Mouse (Mus musculus) spleen, embryonic (tissue): Measurements from ENCODE around the gene Eng.

Experiments used
- CTCF ChIA-PET: fragments of 350-600 bp; sonication (Branson Sonifier 250); formaldehyde crosslinking; loops from one replicate; lab custom pipeline; 2022; lab: Charles Lee

Gene Eng

DNA sequence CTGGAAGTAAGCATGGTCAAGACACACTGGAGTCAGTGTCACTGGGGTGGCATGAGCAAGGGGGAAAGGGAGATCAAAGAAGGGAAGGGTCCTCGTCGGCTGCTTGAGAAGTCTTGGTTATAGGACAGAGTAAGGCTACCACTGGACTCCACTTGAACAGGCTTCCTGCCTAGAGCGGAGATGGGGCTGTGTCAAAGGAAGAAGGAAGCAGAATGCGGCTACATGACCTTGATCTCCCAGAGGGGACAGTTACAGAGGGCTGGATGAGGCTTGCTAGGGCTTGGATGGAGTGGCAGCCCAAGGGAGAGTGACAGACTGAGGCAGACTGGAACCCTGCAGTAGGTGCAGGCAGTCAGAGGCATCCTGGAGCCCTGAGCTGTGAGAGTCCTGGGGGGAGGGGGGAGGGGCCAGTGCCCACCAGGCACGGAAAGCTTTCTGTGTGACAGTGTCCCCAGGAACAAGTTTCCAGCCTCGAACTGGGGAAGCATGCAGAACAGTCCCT lies 5.8 kb upstream of the Eng start:
- CTCF ChIA-PET, result no interaction called here

DNA sequence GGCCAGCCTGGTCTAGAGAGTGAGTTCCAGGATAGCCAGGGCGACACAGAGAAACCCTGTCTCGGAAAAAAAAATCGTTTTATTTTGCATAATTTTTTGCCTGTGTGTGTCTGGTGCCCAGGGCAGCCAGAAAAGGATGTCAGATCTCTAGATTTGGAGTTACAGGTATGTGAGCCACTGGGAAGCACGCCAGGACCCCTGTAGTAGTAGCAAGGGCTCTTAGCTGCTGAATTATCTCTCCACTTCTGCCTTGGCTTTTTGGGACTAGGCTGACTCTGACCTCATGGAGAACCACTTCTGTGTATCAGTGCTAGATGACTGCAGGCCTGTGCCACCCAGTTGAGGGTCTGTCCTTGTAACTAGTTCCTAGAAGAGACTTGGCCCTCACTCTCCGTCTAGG lies 4.6 kb upstream of the Eng start:
- CTCF ChIA-PET, result no interaction called here

DNA sequence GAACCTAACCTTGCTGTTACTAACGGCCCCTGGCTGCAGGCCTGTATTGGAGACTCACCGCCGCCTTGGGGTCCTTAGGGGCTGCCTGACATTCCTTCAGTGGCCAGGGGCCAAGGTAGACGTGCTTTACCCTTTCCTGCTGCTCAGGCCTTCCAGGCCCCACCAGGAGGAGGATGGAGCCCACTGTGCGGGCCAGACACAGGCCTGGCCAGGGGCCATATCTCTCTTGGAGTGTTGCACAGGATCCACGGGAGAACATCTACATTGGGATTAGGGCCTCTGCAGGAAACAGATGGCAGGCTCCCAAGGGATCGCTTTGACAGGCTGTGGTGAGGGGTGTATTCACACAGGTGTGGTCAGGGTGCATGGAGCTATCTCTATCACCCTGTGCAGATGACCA lies 3.6 kb upstream of the Eng start:
- CTCF ChIA-PET, result no interaction called here

DNA sequence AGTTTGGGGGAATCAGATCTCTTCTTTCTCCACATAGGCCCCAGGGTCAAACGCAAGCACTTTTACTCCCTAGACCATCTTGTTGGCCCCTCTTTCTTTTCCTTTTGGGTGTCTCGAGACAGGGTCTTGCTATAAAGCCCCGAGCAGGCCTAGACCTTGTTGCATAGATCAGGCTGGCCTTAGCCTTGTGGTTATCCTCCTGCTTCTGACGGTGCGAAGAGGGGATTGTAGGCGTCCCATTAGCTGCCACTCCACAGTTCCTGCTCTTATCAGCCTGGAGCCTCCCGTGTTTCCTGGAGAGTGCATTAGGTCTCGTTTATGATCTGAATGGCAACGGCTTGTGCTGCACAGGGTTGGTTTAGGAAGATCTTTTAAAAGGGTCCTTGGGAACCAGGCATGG lies 2.3 kb upstream of the Eng start:
- CTCF ChIA-PET, result no interaction called here

DNA sequence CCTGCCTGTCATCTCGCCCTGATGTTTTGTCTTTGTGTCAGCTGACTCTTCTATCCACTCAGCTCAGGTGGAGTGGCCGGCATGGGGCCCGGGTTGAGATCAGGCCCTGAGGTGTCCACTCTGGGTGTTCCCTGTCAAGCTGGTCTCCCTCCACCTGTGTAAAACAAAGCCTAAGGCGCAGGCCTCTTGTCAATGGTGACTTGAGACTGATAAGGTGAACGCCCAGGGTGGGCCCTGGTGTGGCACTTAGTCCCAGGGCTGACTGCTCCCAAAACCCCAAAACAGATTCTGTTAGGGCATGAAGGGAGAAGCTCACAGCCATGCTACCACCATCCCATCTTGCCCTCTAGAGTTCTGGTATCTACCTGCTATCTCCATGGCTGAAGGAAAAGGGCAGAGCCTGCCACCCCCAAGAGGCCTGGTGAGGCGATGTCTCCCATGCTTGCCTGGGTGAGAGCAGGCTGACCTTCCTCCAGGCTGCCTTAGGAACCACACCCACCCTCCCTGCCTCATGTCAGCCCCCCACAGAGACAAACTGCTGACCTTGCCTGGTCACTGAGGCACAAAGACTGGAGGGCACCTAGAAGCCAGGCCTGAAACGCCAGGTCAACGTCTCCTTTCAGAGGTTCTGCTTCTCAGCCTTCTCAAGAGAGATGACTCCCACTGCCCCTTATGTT lies 1.5 kb upstream of the Eng start:
- CTCF ChIA-PET, result no interaction called here

DNA sequence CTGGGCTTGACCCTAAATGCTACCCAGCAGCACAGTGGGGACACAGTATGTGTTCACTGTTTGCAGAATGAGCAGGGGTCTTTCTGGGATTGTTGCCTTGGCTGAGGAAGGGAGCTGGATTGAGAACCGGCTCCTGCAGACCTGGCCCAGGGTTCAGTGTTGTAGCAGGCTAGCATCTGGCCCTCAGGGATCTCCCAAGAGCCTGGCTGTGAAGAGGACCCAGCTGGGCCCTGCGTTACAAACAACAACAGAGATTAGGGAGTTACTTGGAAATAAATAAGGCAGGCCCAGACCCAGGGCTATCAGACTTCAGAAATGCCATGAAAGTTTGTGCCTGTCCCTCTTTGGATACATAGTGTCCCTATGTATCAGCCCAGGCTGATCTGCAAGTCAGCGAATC lies 748 bp upstream of the Eng start:
- CTCF ChIA-PET, result no interaction called here

DNA sequence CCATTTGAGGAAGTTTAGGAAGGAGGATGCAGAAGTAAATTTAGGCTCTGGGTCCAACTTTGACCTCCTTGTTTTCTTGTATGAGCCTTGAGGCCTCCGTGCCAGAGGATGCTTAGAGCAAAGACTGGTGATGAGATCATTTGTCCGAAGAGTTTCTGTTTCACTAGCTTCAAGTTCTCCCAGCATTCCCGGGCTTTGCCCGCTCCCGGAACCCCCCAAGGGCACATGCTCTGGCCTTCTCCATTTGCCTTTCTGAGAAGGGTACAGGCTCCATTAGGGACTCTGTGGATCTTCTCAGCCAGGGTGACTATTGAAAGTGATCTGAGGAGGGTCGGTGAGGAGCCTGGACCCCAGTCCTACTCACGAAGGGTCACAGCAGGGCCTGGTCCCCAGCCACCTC lies 971 bp downstream of the Eng start:
- CTCF ChIA-PET, result interaction anchor here (0.6 kb wide), 1 partner anchor 18 kb away, joined by 3 read pairs; no protein-coding TSS in a partner anchor

DNA sequence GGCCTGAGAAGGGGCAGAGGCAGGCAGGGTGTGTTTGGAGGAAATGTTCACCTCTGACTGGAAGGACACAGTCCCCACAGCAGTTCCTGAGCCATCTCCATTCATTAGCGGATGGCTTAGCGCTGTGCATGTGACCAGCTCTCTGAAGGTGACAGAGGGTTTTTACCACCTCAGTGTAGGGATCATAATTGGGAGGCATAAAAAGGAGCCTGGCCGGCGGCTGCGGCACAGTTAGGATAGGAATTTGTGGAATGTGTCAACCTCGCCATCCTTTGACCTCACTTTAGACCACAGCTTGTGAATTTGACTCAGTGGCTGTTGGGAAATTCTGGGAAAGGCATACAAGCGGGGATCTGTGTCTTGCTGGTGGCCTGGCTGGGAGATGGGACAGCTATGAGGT lies 7.4 kb downstream of the Eng start:
- CTCF ChIA-PET, result no interaction called here

DNA sequence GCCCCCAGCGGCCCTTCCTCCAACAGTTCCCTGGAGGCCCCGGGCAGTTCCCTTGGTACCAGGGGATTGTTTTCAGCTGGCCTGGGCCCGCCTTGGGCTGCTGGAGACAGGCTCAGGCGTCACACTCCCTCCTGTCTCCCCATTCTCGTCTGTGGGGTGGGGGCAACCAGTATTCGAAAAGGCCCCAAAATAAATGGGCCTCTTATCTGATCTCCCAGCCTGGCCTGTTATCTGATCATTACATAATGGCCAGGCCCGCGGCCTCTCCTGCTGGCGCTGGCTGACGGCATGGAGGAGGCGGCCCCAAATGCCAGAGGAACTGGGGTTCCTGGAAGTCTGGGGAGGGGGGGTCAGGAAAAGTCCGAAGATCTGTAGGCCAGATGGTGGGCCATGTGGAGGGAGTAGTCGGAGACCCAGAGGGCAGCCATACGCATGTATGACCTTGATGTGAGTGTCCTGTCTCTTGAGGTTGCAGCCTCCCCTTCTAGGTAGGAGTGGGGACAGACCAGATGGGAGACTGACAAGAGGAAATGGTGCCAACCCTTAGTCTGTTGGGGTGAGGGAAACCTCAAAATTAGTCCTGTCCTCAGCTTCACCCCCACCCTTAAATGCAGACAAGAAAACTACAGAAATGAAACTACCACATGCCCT lies 8.5 kb downstream of the Eng start:
- CTCF ChIA-PET, result interaction anchor here (0.5 kb wide), 1 partner anchor 229 kb away, joined by 7 read pairs; no protein-coding TSS in a partner anchor

DNA sequence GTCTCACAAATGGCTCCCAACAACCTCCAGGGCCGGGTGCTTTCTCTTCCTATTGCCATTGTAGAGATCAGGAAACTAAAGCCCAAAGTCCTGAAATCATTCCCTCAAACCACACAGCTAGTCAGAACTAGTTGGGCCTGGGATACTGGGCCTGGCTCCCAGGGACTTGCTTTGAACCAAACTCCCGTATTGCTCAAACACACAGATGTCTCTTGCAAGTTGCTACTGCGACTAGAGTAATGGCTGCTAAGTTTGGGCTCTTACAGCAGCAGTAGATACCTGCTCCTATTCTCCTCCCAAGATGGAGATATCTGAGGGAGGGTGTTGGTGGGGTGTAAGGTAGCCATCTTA lies 9.0 kb downstream of the Eng start:
- CTCF ChIA-PET, result no interaction called here

DNA sequence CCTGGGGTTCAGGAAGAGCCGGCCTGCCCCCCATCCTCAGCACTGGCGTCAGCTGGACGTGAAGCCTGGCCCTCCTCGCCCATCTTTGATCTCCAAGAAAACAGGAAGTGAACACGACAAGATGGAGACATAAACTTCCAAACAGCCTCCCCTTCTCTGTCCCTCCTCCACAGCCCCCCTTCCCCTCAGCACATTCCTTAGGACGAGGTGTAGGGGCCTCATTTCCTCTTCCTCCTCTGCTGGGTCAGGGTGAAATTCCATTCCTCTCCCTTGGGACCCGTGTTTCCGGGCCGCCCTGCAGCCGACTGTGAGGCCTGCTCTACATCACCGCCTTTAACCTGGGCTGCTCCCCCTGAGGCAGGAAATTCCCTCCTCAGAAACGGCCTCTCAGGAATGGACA lies 9.4 kb downstream of the Eng start:
- CTCF ChIA-PET, result no interaction called here

DNA sequence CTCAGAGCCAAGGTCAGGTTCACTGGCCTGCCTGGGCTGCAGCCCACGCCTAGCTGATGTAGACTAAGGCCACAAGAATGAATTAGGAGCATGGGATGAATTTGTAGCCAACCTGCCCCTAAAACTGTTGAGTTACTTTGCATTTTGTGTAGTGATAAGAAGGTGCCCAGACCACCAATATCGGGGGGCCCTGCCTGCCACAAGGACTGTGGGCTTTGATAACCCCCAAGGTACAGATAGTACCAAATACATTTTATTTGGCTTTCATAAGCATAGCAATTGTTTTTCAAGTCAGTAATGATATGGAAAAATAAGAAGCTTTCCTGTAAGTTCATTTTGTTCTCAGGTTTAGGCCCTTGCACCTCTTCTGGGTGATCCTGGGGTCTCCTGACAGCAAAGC lies 12.5 kb downstream of the Eng start:
- CTCF ChIA-PET, result no interaction called here

DNA sequence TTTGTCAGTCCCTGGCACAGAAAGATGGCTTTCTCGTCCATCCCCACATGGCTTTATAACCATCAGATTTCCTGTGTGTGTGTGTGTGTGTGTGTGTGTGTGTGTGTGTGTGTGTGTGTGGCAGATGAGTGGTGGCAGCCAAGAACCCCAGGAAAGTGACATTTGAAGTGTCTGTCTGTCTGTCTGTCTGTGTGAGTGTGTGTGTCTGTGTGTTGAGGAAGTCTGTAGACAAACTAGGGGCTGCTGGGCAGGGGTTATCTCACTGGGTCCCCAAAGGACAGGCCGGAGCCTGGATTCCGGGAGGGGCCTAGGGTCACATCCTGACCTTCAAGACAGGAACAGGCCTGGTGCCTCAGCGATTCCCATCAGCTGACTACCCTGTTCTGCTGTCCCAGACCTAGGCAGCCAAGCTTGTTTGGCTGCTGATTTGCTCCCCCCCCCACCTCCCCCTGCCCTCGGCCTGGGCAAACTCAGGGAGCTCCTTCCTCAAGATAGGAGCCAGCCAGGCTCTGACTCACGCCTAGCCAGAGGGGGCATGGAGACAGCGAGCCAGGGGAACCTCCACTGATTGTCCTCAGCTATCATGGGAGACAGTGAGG lies 15.2 kb downstream of the Eng start:
- CTCF ChIA-PET, result no interaction called here

DNA sequence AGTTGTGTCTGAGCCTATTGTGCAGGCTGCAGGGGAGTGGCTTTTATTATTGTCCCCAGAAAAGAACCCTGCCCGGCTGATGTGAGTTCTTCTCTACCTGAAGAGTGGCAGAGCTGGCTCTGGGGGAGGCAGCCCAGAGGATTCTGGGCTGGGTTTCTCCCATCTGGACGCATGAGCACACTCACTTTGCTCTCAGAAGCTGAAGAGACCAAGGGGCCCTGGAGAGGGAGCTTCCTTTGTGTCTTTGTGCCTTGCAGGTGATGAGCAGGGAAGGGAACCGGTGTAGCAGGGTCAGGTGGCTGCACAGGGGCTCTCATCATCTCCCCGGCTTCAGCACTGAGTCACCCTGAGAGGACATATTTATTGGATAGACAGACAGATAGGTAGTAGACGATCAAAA lies 15.9 kb downstream of the Eng start:
- CTCF ChIA-PET, result no interaction called here

DNA sequence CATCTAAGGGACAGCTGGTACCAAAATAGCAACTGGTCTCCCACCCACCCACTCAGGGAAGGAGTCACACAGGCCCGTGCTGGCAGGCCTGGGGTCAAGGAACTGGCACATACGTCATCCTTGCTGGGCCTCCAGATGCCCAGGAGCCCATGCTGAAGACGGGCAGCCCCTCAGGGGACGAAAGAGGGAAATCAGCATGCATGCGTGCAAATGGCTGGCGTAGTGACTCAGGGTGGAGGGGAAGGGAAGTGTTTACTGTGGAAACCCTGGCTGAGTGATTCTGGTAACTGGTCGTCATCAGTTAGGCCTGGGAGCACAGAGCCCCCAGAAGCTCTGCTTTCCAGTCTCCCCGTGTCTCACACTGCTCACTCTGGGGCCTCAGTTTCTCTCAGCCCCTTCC lies 18.9 kb downstream of the Eng start:
- CTCF ChIA-PET, result no interaction called here

DNA sequence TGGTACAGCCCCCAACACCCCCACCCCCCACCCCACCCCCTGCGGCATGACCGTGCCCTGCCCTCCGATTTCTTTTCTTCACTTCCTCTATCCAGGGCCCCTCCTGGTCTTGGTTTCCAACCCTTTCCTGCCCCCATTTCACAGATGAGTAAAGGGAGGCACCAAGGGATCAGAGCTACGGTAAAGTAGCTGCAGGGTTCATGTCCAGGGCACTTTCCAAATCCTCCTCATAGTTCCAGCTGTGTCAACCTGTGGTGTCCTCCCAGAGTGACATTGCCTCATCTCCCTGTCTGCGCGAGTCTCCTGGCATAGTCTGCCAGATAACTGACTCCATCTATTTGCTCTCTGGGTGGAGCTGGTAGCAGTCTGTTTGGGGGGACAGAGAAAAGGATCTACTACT lies 19.5 kb downstream of the Eng start:
- CTCF ChIA-PET, result no interaction called here

DNA sequence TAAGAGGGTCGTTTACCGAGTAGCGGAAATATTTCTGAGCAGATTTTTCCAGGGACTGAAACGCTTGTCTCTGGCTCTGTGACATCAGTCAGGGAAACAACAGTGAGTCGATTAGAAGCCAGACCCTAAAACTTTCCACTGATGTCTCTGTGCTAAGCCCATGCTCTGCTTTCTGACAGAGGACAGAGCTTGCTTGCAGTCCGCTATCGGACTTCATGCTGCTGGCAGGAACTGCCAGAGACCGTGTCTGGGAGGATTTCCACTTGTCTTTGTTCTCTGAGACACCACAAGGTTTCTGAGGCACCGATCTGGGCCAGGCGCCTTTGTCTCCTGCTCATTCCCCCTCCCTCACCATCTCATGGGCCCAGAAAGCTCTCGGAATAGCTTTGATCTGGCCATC lies 21.4 kb downstream of the Eng start:
- CTCF ChIA-PET, result no interaction called here

DNA sequence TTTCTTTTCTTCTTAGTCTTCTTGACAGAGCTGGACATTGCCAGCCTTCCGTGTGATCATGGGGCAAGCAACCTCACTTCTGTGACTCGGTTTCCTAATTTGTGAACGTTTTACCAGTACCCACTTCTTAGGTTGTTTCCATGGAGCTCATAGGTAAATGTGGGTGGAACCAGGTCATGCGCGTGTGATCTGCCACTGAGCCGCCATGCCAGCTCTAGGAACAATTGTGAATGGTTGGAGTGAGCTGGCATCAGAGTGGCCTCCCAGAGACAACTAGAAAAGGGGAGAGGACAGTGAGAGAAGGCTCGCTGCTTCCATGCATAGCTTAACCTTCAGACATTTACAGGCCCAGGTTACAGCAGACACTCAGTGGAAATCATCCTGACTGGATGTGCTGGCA lies 21.8 kb downstream of the Eng start:
- CTCF ChIA-PET, result no interaction called here

DNA sequence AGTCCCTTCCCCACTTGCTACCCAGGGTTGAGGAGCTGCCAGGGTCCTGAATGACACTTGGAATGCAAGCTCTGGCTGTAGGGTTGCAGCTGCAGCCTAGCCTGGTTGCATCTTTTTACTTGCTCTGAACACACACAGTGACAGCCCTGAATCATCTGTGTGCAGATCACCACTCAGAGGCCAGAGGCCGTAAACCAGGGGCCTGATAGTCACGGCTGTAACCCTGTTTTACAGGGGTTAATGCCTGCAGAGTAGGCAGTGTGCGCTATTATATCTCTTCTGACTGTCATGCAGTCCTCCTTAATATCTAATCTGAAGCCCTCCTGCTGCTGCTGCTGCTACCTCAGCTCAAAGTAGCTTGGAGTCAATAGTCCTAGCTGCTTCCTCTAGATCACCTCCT lies 23.5 kb downstream of the Eng start:
- CTCF ChIA-PET, result no interaction called here

DNA sequence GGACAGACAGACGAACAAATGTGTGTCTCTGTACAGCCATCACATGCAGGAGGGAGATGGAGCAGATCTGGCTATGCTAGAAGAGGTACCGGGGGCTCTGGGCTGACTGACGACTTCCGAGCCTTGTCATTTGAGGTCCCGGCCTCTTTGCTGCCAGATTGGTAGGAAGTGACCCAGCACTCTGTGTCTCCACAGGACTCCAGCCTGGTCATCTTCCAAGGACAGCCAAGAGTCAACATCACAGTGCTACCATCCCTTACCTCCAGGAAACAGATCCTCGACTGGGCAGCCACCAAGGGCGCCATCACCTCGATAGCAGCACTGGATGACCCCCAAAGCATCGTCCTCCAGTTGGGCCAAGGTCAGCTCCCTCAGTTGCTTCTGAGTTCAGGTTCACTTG lies 24.8 kb downstream of the Eng start:
- CTCF ChIA-PET, result interaction anchor here (0.6 kb wide), 1 partner anchor 272 kb away, joined by 11 read pairs; no protein-coding TSS in a partner anchor

DNA sequence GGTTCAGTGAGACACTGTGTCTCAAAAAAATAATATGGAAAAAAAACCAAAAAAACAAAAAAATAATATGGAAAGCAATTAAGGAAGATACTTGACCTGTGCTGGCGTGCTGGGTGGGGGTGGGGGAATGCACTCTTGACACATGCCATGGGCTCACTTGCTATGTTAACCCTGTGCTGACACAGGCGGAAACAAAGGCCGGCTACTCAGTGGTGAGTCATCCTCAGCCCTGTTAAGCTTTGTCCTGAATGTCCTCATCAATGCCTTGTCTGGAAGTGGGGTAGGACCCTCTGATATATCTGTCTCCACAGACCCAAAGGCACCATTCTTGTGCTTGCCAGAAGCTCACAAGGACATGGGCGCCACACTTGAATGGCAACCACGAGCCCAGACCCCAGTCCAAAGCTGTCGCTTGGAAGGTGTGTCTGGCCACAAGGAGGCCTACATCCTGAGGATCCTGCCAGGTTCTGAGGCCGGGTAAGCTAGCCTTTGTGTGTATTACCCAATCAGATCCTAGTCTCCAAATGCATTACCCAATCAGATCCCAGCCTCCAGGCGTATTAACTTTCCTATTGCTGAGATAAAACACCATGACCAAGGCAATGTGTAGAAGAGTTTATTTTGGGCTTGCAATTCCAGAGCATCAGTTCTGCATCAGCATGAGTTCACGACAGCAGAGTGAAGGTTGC lies 25.7 kb downstream of the Eng start:
- CTCF ChIA-PET, result interaction anchor here (0.6 kb wide), 1 partner anchor 273 kb away, joined by 11 read pairs; no protein-coding TSS in a partner anchor

DNA sequence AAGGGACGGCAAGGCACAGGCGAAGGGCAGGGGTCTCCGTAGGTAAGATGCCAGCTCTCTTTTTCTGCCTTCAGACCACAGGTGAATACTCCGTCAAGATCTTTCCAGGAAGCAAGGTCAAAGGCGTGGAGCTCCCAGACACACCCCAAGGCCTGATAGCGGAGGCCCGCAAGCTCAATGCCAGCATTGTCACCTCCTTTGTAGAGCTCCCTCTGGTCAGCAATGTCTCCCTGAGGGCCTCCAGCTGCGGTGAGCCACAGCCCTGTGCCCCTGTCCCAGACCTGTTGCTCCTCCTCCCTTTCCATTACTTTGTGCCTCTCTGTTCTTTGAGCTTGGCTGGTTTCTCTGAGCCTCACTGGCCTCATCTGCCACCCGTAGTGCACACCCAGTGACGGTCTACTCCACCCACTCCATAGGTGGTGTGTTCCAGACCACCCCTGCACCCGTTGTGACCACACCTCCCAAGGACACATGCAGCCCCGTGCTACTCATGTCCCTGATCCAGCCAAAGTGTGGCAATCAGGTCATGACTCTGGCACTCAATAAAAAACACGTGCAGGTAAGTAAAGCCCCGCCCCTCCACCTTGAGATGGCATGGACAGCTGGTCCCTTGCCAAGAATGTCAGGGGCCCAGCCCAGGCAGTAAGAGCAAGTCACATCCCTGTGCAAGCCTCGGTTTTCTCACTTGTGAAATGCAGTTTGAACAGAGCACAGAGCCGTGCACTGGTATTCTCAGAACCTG lies 27.0 kb downstream of the Eng start:
- CTCF ChIA-PET, result no interaction called here
